Mouse (Mus musculus) urinary bladder, postnatal 25 days (tissue): Measurements from ENCODE around the gene Agtpbp1.

Experiments used
- DNase-seq: peaks from one replicate; pipeline ENCODE4 v3.0.0; 2022; ENCODE audit warnings: low spot score

Gene Agtpbp1

DNA sequence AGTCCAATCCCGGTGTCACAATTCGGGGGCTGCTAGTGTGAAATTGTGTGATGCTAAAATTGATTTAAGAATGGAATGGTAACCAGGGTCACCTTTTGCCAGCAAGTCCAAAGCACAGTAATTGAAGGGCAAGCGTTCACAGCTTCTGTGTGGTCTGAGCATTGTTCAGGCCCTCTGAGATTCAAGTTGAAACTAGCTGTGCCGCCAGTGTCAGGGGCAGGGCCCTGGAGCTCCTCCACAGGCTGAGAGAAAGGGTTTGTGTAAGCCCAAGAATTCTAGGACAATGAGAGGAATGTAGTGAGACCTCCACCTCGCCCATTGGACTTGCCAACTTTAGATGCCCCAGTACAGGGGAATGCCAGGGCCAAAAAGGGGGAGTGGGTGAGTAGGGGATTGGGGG is 161.2 kb downstream of the Agtpbp1 start:
- no peak for DNase-seq

DNA sequence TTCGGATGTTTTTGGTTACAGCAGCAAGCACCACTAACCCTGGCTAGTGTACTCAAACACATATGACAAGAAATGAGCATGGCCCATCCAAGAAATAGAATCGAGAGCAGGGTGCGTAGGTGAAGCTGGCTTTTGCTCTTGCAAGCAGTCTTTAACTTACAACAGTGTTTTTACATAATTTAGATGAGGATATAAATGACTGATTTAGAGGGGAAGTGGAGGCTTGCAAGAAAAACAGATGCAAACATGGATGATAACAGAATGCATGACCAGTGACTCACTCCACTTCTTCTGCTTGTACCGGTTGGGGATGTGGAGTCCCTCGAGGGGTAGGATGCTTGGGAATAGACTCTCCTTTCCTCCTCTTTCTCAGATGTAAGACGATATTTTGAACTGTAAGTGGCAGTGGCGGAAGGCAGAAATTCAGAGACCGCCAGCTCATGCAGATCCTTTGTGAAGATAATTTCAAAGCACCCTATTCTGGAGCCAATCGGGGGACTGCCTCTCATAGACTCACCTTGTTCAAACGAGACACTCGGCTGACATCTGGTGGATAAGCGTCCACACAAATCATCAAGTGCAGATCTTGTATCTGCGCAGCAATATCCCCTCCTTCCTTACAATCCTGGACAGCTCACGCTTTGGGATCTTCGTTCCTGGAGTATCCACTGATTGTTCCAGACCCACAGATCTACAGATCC is 168.3 kb downstream of the Agtpbp1 start:
- no peak for DNase-seq

DNA sequence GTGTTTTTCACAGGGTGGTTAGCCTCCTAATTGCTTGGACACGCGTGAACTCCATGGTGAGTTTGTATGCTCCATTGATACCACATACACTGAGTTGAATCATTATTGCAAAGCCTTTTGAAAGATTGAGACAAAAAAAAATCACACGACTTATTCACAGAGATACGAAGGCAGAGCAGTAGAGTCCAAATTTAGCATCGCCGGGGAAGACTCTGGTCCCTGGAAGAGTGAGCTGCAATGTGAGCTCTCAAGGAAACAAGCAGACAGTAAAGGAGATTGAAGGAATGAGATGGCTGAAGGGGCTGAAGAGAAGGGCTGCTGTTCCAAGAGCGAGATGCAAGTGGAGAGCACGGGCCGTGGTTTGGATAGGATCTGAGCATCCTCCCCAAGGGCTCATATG is 171.1 kb downstream of the Agtpbp1 start:
- no peak for DNase-seq

DNA sequence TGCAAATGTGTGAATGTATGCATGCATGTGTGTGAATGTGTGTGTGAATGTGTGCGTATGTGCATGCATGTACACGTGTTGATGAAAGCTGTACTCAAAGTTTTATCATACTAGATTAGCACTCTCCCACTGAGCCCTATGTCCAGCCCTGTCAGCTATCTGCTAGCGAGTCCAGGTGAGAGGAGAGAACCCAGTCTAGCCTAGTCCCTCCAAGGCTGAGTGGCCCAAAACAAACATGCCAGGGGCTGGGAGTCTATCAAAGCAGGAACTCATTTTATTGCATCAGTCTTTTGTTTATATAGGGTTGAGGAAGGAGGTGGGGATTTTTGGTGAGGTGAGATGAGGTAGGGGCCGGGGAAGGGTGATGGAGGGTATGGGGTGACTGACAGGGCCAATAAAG is 172.4 kb downstream of the Agtpbp1 start:
- DNase-seq, result no peak

DNA sequence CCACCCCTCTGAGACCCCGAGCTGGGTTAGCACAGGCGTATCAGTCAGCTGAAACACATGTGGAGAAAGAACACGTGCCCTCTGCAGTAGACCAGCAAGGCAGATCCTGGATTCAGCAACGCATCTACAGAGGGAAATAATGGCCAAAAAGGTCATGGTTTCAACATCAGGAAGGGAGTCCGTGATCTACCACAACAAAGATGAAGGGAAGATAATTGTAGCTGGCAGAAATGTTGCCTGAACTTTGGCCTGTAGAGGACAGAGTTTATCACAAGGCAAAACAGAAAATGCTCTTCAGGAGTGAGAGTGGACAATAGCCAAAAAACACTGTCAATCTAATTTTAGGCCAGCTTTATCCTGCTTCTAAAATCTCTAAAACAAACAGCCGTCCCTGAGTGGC is 177.8 kb downstream of the Agtpbp1 start:
- no peak for DNase-seq

DNA sequence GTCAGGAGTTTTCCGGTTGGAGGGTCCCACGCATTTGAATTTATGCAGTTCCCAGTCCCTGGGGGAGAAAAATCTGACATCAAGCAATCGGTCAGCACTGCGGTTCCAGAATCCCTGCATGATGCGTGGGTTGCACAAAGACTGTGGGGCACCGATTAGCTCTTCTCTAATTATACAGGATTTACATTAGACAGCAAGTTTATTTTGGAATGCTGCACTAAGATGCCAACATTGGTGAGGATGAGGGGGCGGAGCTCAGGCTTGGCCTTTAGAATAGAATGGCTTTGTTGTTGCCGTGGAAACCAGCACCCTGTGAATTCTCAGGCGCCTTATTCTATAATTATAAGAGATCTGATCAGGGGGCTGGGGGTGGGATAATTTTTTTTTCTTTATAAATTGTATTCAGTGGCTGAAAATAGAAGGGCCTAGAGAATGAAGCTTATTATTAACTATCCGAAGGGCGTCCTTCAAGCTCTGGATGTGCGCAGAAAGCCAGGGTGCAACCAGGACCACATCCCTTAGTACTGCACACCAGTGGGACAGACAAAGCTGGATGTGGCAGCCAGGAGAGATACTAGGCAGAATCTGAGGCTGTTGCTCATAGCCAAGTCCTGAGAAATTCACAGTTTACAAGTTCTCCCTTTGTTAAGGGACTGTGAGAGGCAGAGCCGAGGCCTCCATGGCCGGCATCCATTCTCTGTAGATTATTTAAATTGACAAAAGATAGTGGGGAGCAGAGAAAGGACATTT is 182.8 kb downstream of the Agtpbp1 start:
- DNase-seq, result no peak

DNA sequence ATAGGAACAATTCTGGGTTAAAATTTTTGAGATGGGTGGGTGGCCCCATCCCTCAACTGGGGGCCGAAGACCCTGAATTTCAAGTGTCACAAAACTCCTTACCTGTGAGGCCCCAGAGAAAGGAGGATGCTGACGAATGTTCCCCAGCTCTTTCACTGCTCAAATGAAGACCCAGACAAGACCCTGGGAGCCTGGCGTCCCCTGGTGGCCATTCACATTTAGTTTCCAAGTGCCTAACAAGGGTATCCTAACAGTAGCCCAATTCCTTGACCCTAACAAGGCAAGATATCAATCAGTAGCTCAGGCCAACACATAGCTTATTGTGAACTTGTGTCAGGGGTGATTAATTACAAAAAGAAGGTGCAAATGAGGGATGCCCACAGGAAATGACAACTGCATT is 187.5 kb downstream of the Agtpbp1 start:
- DNase-seq, result no peak
